Mouse (Mus musculus) stomach, postnatal 0 days (tissue): Measurements from ENCODE around the gene Foxr1. TPM values are rescaled to one million over a fixed set of nuclear protein-coding genes. Genes with fewer than 3 reads are reported as not detected.
A peak's percentile ranks its signal among the peaks of the same experiment; 100 is the strongest.
"Not testable (repeated sequence)": the region's sequence is repeated elsewhere in the genome, so short reads cannot be mapped to it uniquely, and the experiment has no call there.

Source experiments
- ATAC-seq: fragments of 200-750 bp; cut with Nextera tagmentation; 2 replicates; pipeline ENCODE4 v1.8.0; 2017; ENCODE audit not compliant: low FRiP score, low TSS enrichment
- DNase-seq: peaks from one replicate; pipeline ENCODE4 v3.0.0-alpha.2; 2016; ENCODE audit warnings: low spot score
- H3K27ac ChIP-seq: fragments of 300-500 bp; sonication (generic); replicated peaks from 2 replicates; pipeline ENCODE4 v1.5.1; 2014; ENCODE audit warnings: mild to moderate bottlenecking, control low read depth
- H3K27me3 ChIP-seq: fragments of 300-500 bp; sonication (generic); 2 replicates; pipeline ENCODE4 v1.6.1; 2014; ENCODE audit warnings: low read length; ENCODE audit not compliant: control insufficient read depth, insufficient read depth
- H3K36me3 ChIP-seq: fragments of 300-500 bp; sonication (generic); 2 replicates; pipeline ENCODE4 v1.6.1; 2014; ENCODE audit warnings: low read length, mixed read lengths; ENCODE audit not compliant: control insufficient read depth, insufficient read depth
- H3K4me1 ChIP-seq: fragments of 300-500 bp; sonication (generic); replicated peaks from 2 replicates; pipeline ENCODE4 v1.6.1; 2014; ENCODE audit warnings: antibody characterized with exemption; ENCODE audit not compliant: control insufficient read depth, insufficient read depth
- H3K4me2 ChIP-seq: fragments of 300-500 bp; sonication (generic); replicated peaks from 2 replicates; pipeline ENCODE4 v1.6.1; 2014; ENCODE audit warnings: low read depth, mild to moderate bottlenecking, control low read depth, moderate library complexity
- H3K4me3 ChIP-seq: fragments of 300-500 bp; sonication (generic); 2 replicates; pipeline ENCODE4 v1.5.1; 2014; ENCODE audit warnings: low read depth, low read length, control low read depth
- H3K9ac ChIP-seq: fragments of 300-500 bp; sonication (generic); 2 replicates; pipeline ENCODE4 v1.6.1; 2014; ENCODE audit warnings: mild to moderate bottlenecking, low read length, control low read depth, mixed read lengths
- H3K9me3 ChIP-seq: fragments of 300-500 bp; sonication (generic); 2 replicates; pipeline ENCODE4 v1.6.1; 2016; ENCODE audit warnings: low read length; ENCODE audit not compliant: control insufficient read depth
- CTCF ChIP-seq: IDR thresholded peaks from 2 replicates; pipeline ENCODE4 v1.5.1; 2016; ENCODE audit warnings: antibody characterized with exemption, low read depth, mild to moderate bottlenecking, moderate library complexity
- EP300 ChIP-seq: optimal IDR thresholded peaks from 2 replicates; pipeline ENCODE3; 2016; ENCODE audit warnings: antibody characterized with exemption
- WGBS: fragments of 180-500 bp; shearing (Covaris S2); extraction: QIAGEN DNeasy Blood & Tissue Kit; methylation state at CpG from one replicate; pipeline ENCODE4 v1.1.7; 2014; 5-methylcytosine and 5-hydroxymethylcytosine counted together
- polyA plus RNA-seq: library from polyadenylated mRNA; unstranded; fragments of >200 nt; fragmentation: Nextera tagmentation; extraction: Ambion mirVana; gene quantifications from 2 replicates; pipeline ENCODE4 v1.2.1, GENCODE M21; 2015

Foxr1 gene
- polyA plus RNA-seq, 1 experiment from 2014 or later = 0.05 TPM

DNA sequence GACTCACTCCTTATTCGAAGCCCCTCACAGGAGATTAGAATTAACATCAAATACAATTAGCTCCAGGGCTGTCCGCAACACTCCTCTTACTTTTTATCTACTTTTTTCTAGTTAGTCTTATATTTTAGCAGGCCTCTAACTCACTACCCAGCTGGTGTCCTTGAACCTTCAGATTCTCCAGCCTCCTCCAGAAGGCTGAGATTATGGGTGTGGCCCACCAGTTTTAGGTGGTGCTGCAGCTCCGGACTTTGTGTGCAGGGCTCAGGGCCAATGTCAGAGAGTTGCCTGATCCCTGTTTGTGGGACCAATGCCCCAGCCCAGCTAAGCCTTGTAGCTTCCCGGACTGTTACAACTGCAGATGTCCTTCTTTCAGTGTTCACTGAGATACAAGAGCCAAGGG, 17.4 kb downstream of the Foxr1 start:
- no peaks in the 10 kb centered on the region for H3K27me3 ChIP-seq
- H3K4me1 ChIP-seq = no peaks in the 10 kb centered on the region
- WGBS = 78% methylated on average over 4 of the region's 4 CpGs
- no peak overlapping the region for H3K9ac ChIP-seq
- H3K27ac ChIP-seq = no peak overlapping the region
- H3K4me3 ChIP-seq = no peak overlapping the region
- no peaks in the 10 kb centered on the region for H3K9me3 ChIP-seq
- TF ChIP-seq EP300 (no peak), CTCF (no peak)
- no peaks in the 10 kb centered on the region for H3K36me3 ChIP-seq
- H3K4me2 ChIP-seq = no peak overlapping the region
- DNase-seq = no peak
- ATAC-seq = no peak

DNA sequence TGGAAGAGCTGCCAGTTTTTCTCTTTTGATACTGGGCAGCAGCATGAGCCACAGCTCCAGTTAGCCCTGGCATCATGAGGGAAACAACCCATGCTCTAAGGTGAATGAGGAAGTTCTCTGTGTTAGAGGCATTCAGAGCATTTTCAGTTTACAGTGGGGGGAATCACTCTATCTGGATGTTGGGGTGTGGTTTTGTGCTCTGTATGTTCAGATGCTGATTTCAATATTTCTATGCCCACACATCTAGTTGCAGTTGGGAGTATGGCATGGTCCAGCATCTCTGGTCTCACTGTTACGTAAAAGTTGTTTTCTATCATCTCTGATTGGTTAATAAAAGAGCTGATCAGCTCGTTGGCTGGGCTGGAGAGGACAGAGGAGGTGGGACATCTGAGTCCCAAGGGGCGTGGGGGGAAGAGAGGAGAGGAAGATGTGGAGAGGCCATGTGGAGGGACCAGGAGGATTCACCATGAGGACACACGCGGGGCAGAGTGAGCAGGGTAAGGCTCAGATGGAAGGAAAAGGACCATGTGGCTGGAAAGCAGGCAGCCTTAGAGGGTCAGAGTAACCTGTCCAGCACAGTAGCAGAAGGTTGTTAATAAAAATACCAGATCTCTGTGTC, 20.5 kb downstream of the Foxr1 start:
- Histone ChIP-seq H3K4me2 (no peak overlapping the region), H3K4me1 (peaks cover 4% of the 10 kb centered on the region; the same call in 1 of the 2 replicates), H3K27ac (no peak overlapping the region), H3K4me3 (no peak overlapping the region), H3K9me3 (no peaks in the 10 kb centered on the region), H3K36me3 (no peaks in the 10 kb centered on the region), H3K9ac (no peak overlapping the region), H3K27me3 (no peaks in the 10 kb centered on the region)
- 70% methylated on average over 5 of the region's 5 CpGs for WGBS
- ATAC-seq = no peak
- DNase-seq = no peak
- no peak for TF ChIP-seq CTCF
- no peak for TF ChIP-seq EP300

DNA sequence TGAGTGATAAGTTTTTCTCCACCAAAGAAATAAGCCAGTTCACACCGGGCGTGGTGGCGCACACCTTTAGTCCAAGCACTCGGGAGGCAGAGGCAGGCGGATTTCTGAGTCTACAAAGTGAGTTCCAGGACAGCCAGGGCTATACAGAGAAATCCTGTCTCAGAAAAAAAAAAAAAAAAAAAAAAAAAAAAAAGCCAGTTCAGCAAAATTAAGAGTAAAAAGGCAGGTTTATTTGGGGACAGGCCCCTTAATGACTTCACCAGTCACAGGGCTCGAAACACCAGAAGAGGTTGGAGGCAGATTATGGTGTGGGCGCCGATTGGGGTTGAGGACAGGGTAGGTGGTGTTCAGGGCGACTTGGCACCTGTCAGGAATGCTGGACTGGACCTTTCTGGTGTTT, 21.2 kb downstream of the Foxr1 start:
- not testable (repeated sequence) for H3K9ac ChIP-seq, H3K4me3 ChIP-seq, H3K4me2 ChIP-seq, H3K27me3 ChIP-seq, H3K36me3 ChIP-seq, H3K9me3 ChIP-seq, DNase-seq, ATAC-seq, H3K27ac ChIP-seq, H3K4me1 ChIP-seq
- WGBS = 90% methylated on average over 9 of the region's 9 CpGs

DNA sequence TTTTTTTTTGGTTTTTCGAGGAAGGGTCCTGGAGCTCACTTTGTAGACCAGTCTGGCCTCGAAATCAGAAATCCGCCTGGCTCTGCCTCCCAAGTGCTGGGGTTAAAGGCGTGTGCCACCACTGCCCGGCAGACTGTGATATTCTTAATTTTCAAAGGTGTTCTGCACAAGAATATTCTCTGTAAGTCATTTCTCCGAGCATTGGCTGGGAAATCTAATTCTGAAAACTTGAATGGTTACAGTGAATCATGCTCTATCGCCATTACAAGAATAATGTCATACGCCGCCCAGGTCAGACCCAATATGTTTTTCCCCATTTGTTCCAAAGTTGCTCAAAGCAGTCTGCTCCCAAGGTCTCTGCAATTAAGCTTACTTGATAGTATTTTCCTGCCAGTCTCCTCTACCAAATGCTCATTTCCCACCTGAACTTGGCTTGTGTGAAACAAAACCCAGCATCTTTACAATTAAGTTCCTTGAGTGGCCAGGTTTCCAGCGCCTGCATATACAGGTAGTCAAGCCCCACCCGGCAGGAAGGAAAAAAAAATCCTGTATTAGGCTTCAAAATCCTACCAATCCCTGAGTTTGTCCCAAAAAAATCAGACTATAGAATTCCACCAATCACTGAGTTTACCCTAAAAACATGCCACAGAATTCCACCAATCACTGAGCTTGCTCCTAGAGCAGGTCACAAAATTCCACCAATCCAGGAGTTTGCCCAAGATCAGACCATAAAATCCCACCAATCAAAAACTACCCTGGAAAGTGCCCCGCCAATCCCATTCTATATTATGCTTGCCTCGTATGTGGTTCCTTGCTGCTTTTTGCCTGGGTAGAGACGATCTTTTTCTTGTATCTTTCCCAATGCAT, 22.2 kb downstream of the Foxr1 start, which contains the start of gene Ccdc84:
Ccdc84 (minus strand) TSS at position 51 of the 867 bp plus-strand sequence.
- H3K4me1 ChIP-seq = peaks cover 4% of the 10 kb centered on the region; the same call in 1 of the 2 replicates
- DNase-seq (no peak), ATAC-seq (no peak)
- H3K9ac ChIP-seq = peak within 1 kb of the TSS; percentile 85
- H3K4me2 ChIP-seq = peak within 1 kb of the TSS; percentile 96
- no peaks in the 10 kb centered on the region for H3K9me3 ChIP-seq
- no peaks in the 10 kb centered on the region for H3K27me3 ChIP-seq
- H3K4me3 ChIP-seq = peak within 1 kb of the TSS; percentile 81
- TF ChIP-seq EP300 (no peak), CTCF (no peak)
- H3K36me3 ChIP-seq = no peaks in the 10 kb centered on the region; the same call in 1 of the 2 replicates
- WGBS = 70% methylated on average over 14 of the region's 14 CpGs
- peak within 1 kb of the TSS; percentile 70 for H3K27ac ChIP-seq

DNA sequence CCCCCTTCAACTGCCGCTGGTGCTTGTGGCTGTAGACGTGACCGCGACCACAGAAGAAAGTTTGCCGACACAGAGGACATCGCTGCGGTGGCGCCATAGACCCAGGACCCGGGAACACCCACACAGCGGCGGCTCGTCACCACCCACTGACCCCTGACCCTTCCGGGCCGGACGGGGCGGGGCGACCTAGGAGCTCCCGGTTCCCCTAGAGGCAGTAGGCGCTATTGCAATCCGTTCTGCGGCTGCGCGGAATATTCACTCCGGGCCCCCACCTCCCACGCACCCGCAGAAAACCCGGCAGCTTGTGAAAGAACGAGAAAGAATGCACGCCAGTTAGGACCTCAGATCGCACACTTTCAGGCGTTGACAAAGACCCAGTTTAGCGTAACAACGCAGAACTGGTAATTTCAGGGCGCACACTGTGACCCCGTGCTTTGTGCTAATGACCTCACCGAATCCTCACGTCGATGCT, 23.0 kb downstream of the Foxr1 start:
- peak overlapping the region; percentile 70 for H3K27ac ChIP-seq
- H3K36me3 ChIP-seq = peaks cover 3% of the 10 kb centered on the region; the same call in 1 of the 2 replicates
- TF ChIP-seq CTCF (peak; percentile 85), EP300 (no peak)
- DNase-seq = peak; percentile 95
- H3K4me2 ChIP-seq = peak overlapping the region; percentile 96
- under 1% methylated on average over 38 of the region's 38 CpGs for WGBS
- peak overlapping the region; percentile 81 for H3K4me3 ChIP-seq
- peak; percentile 95 for ATAC-seq
- no peaks in the 10 kb centered on the region for H3K9me3 ChIP-seq
- H3K9ac ChIP-seq = peak overlapping the region; percentile 85
- peaks cover 4% of the 10 kb centered on the region; the same call in 1 of the 2 replicates for H3K4me1 ChIP-seq
- H3K27me3 ChIP-seq = no peaks in the 10 kb centered on the region
